Mouse (Mus musculus): ENCODE data around the gene Klk1.
"Not testable (repeated sequence)": the region's sequence is repeated elsewhere in the genome, so short reads cannot be mapped to it uniquely, and the experiment has no call there.

The Klk1 gene

GRCm38 (mm10) chr7:44225076-44225475 is at the start of gene Klk1:
Klk1 (plus strand) TSS chr7:44225360.
- DNase-seq (ENCODE audit: extremely low read depth, low read depth, low spot score) = no peak

- DNase-seq (ENCODE audit: extremely low read depth, low read depth, low spot score) = no peak
These were observed 45.7 kb upstream of the Klk1 start for GRCm38 (mm10) chr7:44179299-44180045.

GRCm38 (mm10) chr7:44186516-44186915 is 38.6 kb upstream of the Klk1 start:
- not testable (repeated sequence) for DNase-seq (ENCODE audit: extremely low read depth, low read depth, low spot score)

GRCm38 (mm10) chr7:44187936-44188335 is 37.2 kb upstream of the Klk1 start, which contains the start of gene Klk1b24:
Klk1b24 (plus strand) TSS chr7:44188236.
- DNase-seq (ENCODE audit: extremely low read depth, low read depth, low spot score) = not testable (repeated sequence)

- DNase-seq (ENCODE audit: extremely low read depth, low read depth, low spot score) = not testable (repeated sequence)
These were observed 31.7 kb upstream of the Klk1 start for GRCm38 (mm10) chr7:44193466-44193865.

- DNase-seq (ENCODE audit: extremely low read depth, low read depth, low spot score) = no peak
These were observed 27.3 kb upstream of the Klk1 start, which contains the start of gene Klk1b3 for GRCm38 (mm10) chr7:44197891-44198290. Klk1b3 (plus strand) TSS chr7:44198191.

- DNase-seq (ENCODE audit: extremely low read depth, low read depth, low spot score) = not testable (repeated sequence)
These were observed 18.0 kb upstream of the Klk1 start, which contains the start of gene Klk1b4 for GRCm38 (mm10) chr7:44207135-44207534. Klk1b4 (plus strand) TSS chr7:44207435.

- DNase-seq (ENCODE audit: extremely low read depth, low read depth, low spot score) = no peak
These were observed 16.9 kb upstream of the Klk1 start for GRCm38 (mm10) chr7:44208307-44208706.

- no peak for DNase-seq (ENCODE audit: extremely low read depth, low read depth, low spot score)
These were observed 9.5 kb upstream of the Klk1 start, which contains the start of gene Klk1b5 for GRCm38 (mm10) chr7:44215645-44216044. Klk1b5 (plus strand) TSS chr7:44215945.

GRCm38 (mm10) chr7:44221601-44222000 is 3.6 kb upstream of the Klk1 start:
- not testable (repeated sequence) for DNase-seq (ENCODE audit: extremely low read depth, low read depth, low spot score)

GRCm38 (mm10) chr7:44222335-44222734 is 2.8 kb upstream of the Klk1 start:
- DNase-seq (ENCODE audit: extremely low read depth, low read depth, low spot score) = not testable (repeated sequence)

- no peak for DNase-seq (ENCODE audit: extremely low read depth, low read depth, low spot score)
These were observed 10.7 kb downstream of the Klk1 start, which contains the start of gene Gm36864 for GRCm38 (mm10) chr7:44235909-44236308. Gm36864 (plus strand) TSS chr7:44236177.

- no peak for DNase-seq (ENCODE audit: extremely low read depth, low read depth, low spot score)
These were observed 14.8 kb downstream of the Klk1 start for GRCm38 (mm10) chr7:44239913-44240312.

- DNase-seq (ENCODE audit: extremely low read depth, low read depth, low spot score) = no peak
These were observed 15.6 kb downstream of the Klk1 start for GRCm38 (mm10) chr7:44240712-44241111.

GRCm38 (mm10) chr7:44241163-44241562 is 16.0 kb downstream of the Klk1 start:
- DNase-seq (ENCODE audit: extremely low read depth, low read depth, low spot score) = no peak

GRCm38 (mm10) chr7:44244080-44244479 is 18.9 kb downstream of the Klk1 start:
- DNase-seq (ENCODE audit: extremely low read depth, low read depth, low spot score) = no peak

GRCm38 (mm10) chr7:44246055-44246983 is 21.2 kb downstream of the Klk1 start, which contains the start of the genes 1700028J19Rik and 2410002F23Rik:
1700028J19Rik (minus strand) TSS chr7:44246695.
2410002F23Rik (plus strand) TSS chr7:44246722.
- peak; percentile 25 for DNase-seq (ENCODE audit: extremely low read depth, low read depth, low spot score)

GRCm38 (mm10) chr7:44246984-44247470 is 21.9 kb downstream of the Klk1 start:
- DNase-seq (ENCODE audit: extremely low read depth, low read depth, low spot score) = no peak

- no peak for DNase-seq (ENCODE audit: extremely low read depth, low read depth, low spot score)
These were observed 22.8 kb downstream of the Klk1 start for GRCm38 (mm10) chr7:44247971-44248370.

GRCm38 (mm10) chr7:44249248-44249647 is 24.1 kb downstream of the Klk1 start:
- no peak for DNase-seq (ENCODE audit: extremely low read depth, low read depth, low spot score)

- not testable (repeated sequence) for DNase-seq (ENCODE audit: extremely low read depth, low read depth, low spot score)
These were observed 25.6 kb downstream of the Klk1 start for GRCm38 (mm10) chr7:44250732-44251275.

Measured in fat pad, adult 2 months (tissue).